Mouse (Mus musculus): ENCODE data around the gene Gm11037. TPM values are rescaled to one million over a fixed set of nuclear protein-coding genes. Genes with fewer than 3 reads are reported as not detected.

Gm11037 gene
- polyA plus RNA-seq, 1 experiment: not detected

GRCm38 (mm10) chr2:131138296-131138695 lies 5.0 kb downstream of the Gm11037 start:
- H3K4me3 ChIP-seq (replicated peaks): no peak overlapping the region
- peaks cover 35% of the 10 kb centered on the region for H3K36me3 ChIP-seq (replicated peaks; ENCODE audit: low read length)
- H3K27me3 ChIP-seq (replicated peaks): peaks cover 12% of the 10 kb centered on the region
- no peaks in the 10 kb centered on the region for H3K9me3 ChIP-seq
- no peak for TF ChIP-seq GATA1 (IDR thresholded peaks at IDR 0.05; ENCODE audit: borderline replicate concordance, low read length)
- TF ChIP-seq FLI1 (IDR thresholded peaks at IDR 0.05; ENCODE audit: low read length): no peak
- H3K4me1 ChIP-seq: peaks cover 96% of the 10 kb centered on the region

GRCm38 (mm10) chr2:131138760-131139159 lies 5.5 kb downstream of the Gm11037 start:
- no peaks in the 10 kb centered on the region for H3K9me3 ChIP-seq
- peaks cover 12% of the 10 kb centered on the region for H3K27me3 ChIP-seq (replicated peaks)
- H3K36me3 ChIP-seq (replicated peaks; ENCODE audit: low read length): peaks cover 40% of the 10 kb centered on the region
- no peak overlapping the region for H3K4me3 ChIP-seq (replicated peaks)
- TF ChIP-seq GATA1 (IDR thresholded peaks at IDR 0.05; ENCODE audit: borderline replicate concordance, low read length) (no peak), FLI1 (IDR thresholded peaks at IDR 0.05; ENCODE audit: low read length) (no peak)
- H3K4me1 ChIP-seq: peaks cover 95% of the 10 kb centered on the region

GRCm38 (mm10) chr2:131139287-131139686 lies 6.0 kb downstream of the Gm11037 start:
- no peak overlapping the region for H3K4me3 ChIP-seq (replicated peaks)
- no peaks in the 10 kb centered on the region for H3K9me3 ChIP-seq
- TF ChIP-seq FLI1 (IDR thresholded peaks at IDR 0.05; ENCODE audit: low read length) (no peak), GATA1 (IDR thresholded peaks at IDR 0.05; ENCODE audit: borderline replicate concordance, low read length) (no peak)
- H3K36me3 ChIP-seq (replicated peaks; ENCODE audit: low read length): peaks cover 42% of the 10 kb centered on the region
- H3K4me1 ChIP-seq: peaks cover 90% of the 10 kb centered on the region
- peaks cover 12% of the 10 kb centered on the region for H3K27me3 ChIP-seq (replicated peaks)

- TF ChIP-seq GATA1 (IDR thresholded peaks at IDR 0.05; ENCODE audit: borderline replicate concordance, low read length) (no peak), FLI1 (IDR thresholded peaks at IDR 0.05; ENCODE audit: low read length) (no peak)
- no peaks in the 10 kb centered on the region for H3K9me3 ChIP-seq
- no peak overlapping the region for H3K4me3 ChIP-seq (replicated peaks)
- peaks cover 90% of the 10 kb centered on the region for H3K4me1 ChIP-seq
- H3K27me3 ChIP-seq (replicated peaks): peaks cover 15% of the 10 kb centered on the region
- peaks cover 46% of the 10 kb centered on the region for H3K36me3 ChIP-seq (replicated peaks; ENCODE audit: low read length)
These were observed 6.7 kb downstream of the Gm11037 start for GRCm38 (mm10) chr2:131139886-131140532.

DNA sequence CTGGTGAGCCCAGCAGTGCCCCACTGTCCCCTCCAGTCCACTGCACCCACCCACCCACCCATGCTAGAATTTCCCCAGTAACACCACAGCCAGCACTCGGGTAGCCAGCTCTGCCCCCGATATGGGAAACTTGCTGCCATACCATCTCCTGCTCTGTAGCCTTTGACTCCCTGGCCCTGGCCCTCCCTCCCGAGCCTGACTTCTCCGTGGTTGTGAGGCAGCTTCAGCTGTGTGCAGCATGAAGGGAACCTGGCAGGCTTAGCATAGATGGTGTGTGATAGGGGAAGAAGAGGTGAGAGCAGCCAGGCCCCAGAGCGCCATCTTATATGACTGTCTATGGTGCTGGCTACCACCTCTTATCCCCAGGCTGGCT lies 7.2 kb downstream of the Gm11037 start:
- peaks cover 51% of the 10 kb centered on the region for H3K36me3 ChIP-seq (replicated peaks; ENCODE audit: low read length)
- H3K9me3 ChIP-seq: no peaks in the 10 kb centered on the region
- no peak overlapping the region for H3K4me3 ChIP-seq (replicated peaks)
- no peak for TF ChIP-seq FLI1 (IDR thresholded peaks at IDR 0.05; ENCODE audit: low read length)
- TF ChIP-seq GATA1 (IDR thresholded peaks at IDR 0.05; ENCODE audit: borderline replicate concordance, low read length): no peak
- H3K4me1 ChIP-seq: peaks cover 87% of the 10 kb centered on the region
- peaks cover 15% of the 10 kb centered on the region for H3K27me3 ChIP-seq (replicated peaks)

DNA sequence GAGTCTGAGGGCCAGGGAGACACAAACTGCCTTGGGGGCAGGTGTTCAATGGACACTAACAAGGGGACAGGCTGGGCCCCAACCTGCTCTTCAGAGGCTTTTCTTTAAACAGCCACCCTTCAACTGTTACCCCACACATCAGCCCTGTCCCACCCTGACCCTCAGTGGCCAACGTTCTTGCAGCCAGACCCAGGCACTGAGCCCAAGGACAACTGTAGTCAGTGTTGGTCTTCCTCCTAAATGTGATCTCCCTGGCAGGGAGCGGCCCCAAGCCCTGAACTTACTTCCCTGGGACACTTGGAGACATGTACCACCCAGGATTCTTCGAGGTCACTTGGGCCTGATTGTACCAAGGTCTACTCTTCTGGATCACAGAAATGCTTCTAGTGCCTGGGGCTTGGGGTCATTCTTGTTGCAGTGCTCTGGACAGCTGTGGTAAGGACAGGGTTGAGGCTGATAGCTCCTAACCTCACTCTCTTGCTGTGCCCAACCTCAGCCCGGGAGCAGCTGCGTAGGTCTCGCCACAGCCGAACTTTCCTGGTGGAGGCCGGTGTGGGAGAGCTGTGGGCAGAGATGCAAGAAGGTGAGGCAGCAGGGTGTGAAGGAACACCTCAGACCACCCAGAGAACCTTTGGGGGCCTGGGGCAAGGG lies 8.2 kb downstream of the Gm11037 start:
- Histone ChIP-seq H3K4me3 (replicated peaks) (no peak overlapping the region), H3K4me1 (peaks cover 85% of the 10 kb centered on the region), H3K36me3 (replicated peaks; ENCODE audit: low read length) (peaks cover 61% of the 10 kb centered on the region), H3K27me3 (replicated peaks) (peaks cover 15% of the 10 kb centered on the region), H3K9me3 (no peaks in the 10 kb centered on the region)
- TF ChIP-seq GATA1 (IDR thresholded peaks at IDR 0.05; ENCODE audit: borderline replicate concordance, low read length) (no peak), FLI1 (IDR thresholded peaks at IDR 0.05; ENCODE audit: low read length) (no peak)

DNA sequence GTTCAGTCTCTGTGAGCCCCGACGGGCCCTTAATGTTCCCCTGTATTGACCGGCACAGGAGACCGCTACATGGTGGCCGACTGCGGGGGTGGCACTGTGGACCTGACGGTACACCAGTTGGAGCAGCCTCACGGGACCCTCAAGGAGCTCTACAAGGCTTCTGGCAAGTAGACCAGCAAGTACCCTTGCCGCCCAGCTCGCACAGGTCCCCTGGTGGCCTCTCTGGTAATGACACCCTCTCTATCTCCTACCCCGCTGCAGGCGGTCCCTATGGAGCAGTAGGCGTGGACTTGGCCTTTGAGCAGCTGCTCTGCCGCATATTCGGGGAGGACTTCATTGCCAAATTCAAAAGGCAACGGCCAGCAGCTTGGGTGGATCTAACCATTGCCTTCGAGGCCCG lies 9.3 kb downstream of the Gm11037 start:
- Histone ChIP-seq H3K4me1 (peaks cover 81% of the 10 kb centered on the region), H3K9me3 (no peaks in the 10 kb centered on the region), H3K27me3 (replicated peaks) (peaks cover 15% of the 10 kb centered on the region), H3K4me3 (replicated peaks) (no peak overlapping the region), H3K36me3 (replicated peaks; ENCODE audit: low read length) (peaks cover 71% of the 10 kb centered on the region)
- no peak for TF ChIP-seq GATA1 (IDR thresholded peaks at IDR 0.05; ENCODE audit: borderline replicate concordance, low read length)
- TF ChIP-seq FLI1 (IDR thresholded peaks at IDR 0.05; ENCODE audit: low read length): no peak

- Histone ChIP-seq H3K27me3 (replicated peaks) (peaks cover 15% of the 10 kb centered on the region), H3K9me3 (no peaks in the 10 kb centered on the region), H3K4me3 (replicated peaks) (no peak overlapping the region), H3K4me1 (peaks cover 75% of the 10 kb centered on the region), H3K36me3 (replicated peaks; ENCODE audit: low read length) (peaks cover 76% of the 10 kb centered on the region)
- no peak for TF ChIP-seq GATA1 (IDR thresholded peaks at IDR 0.05; ENCODE audit: borderline replicate concordance, low read length)
- no peak for TF ChIP-seq FLI1 (IDR thresholded peaks at IDR 0.05; ENCODE audit: low read length)
These were observed 9.9 kb downstream of the Gm11037 start for GRCm38 (mm10) chr2:131143007-131143780.

DNA sequence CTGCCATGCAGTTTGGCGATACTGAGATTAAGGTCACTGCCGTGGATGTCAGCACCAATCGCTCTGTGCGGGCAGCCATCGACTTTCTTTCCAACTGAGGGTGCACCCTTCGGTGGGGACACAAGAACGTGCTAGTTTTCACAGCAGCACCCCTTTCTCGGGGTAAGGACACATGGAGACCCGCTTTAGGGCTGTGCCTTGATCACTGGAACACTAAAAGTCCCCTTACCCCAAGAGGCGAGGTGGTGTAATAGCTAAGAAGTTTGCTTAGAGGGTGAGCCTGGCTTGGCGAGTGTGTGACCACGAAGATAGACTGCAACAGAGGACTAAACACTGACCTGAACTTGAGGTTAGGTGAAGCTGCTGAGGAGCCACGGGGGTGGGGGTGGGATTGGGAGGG lies 11.8 kb downstream of the Gm11037 start:
- Histone ChIP-seq H3K9me3 (no peaks in the 10 kb centered on the region), H3K4me3 (replicated peaks) (no peak overlapping the region), H3K27me3 (replicated peaks) (peaks cover 15% of the 10 kb centered on the region), H3K4me1 (peaks cover 55% of the 10 kb centered on the region), H3K36me3 (replicated peaks; ENCODE audit: low read length) (peaks cover 90% of the 10 kb centered on the region)
- TF ChIP-seq GATA1 (IDR thresholded peaks at IDR 0.05; ENCODE audit: borderline replicate concordance, low read length) (no peak), FLI1 (IDR thresholded peaks at IDR 0.05; ENCODE audit: low read length) (no peak)

GRCm38 (mm10) chr2:131145536-131145935 lies 12.2 kb downstream of the Gm11037 start:
- Histone ChIP-seq H3K4me3 (replicated peaks) (no peak overlapping the region), H3K9me3 (no peaks in the 10 kb centered on the region), H3K36me3 (replicated peaks; ENCODE audit: low read length) (peaks cover 94% of the 10 kb centered on the region), H3K4me1 (peaks cover 51% of the 10 kb centered on the region), H3K27me3 (replicated peaks) (peaks cover 14% of the 10 kb centered on the region)
- TF ChIP-seq GATA1 (IDR thresholded peaks at IDR 0.05; ENCODE audit: borderline replicate concordance, low read length) (no peak), FLI1 (IDR thresholded peaks at IDR 0.05; ENCODE audit: low read length) (no peak)

All from megakaryocyte, embryonic 14.5 days (primary cell).